9 mouse cellular contexts compared by ENCODE assay signal in the genomic region with DNA sequence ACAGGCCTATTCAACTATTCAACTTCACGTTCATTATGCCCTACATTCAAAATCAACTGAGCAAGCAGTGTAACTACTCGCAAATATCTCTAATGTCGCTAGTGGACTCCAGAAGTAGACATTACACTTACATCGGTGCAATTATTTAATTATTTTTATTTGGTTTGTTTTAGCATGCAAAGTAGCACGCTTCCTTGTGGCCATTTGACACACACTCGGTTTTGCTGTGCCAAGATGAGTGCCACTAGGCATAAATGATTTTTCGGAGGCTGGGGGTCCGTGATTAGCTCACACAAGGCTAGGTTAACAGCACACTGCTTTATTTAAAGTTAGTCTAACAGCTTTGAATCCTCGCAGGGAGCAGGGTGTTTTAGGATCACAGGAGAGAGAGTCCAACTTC. TPM values are rescaled to one million over a fixed set of nuclear protein-coding genes. Genes with fewer than 3 reads are reported as not detected.
A peak's percentile ranks its signal among the peaks of the same experiment; 100 is the strongest.
DNase-seq lines count a peak whose midpoint lies in the region; ATAC-seq and TF ChIP-seq lines count a peak whose summit lies in the region.
"Had no signal": no experiment of that assay in that cellular context is flagged by ENCODE, and none has a peak within 500 bp of the region (broad histone marks: within the 10 kb centered on the region; RNA-seq: fewer than 3 reads in every experiment).

No protein-coding gene starts in this region.

- H3K9ac ChIP-seq in kidney, embryonic 16.5 days (replicated peaks; ENCODE audit: low read length): peak overlapping the region; percentile 76
- peak overlapping the region; percentile 63 for H3K9ac ChIP-seq in hindbrain, embryonic 15.5 days

- H3K27ac ChIP-seq in kidney, embryonic 16.5 days (ENCODE audit: low read length): peak overlapping the region; percentile 84
- peak overlapping the region; percentile 49 for H3K27ac ChIP-seq in bone marrow macrophage, adult 2 months (ENCODE audit: insufficient read depth, low read depth, low read length)
- H3K27ac ChIP-seq in hindbrain, embryonic 15.5 days (replicated peaks): peak overlapping the region; percentile 85
- H3K27ac ChIP-seq in midbrain, embryonic 10.5 days (replicated peaks): peak overlapping the region; percentile 85

- no peak for TF ChIP-seq CTCF in bone marrow macrophage, adult 2 months (IDR thresholded peaks at IDR 0.05; ENCODE audit: low read depth, low read length)

- no peaks in the 10 kb centered on the region for H3K27me3 ChIP-seq in kidney, embryonic 16.5 days (ENCODE audit: insufficient read depth, low read length)
- H3K27me3 ChIP-seq in hindbrain, embryonic 15.5 days: no peaks in the 10 kb centered on the region
- no peaks in the 10 kb centered on the region for H3K27me3 ChIP-seq in midbrain, embryonic 10.5 days (ENCODE audit: low read depth, poor library complexity, severe bottlenecking)

- H3K36me3 ChIP-seq in kidney, embryonic 16.5 days (ENCODE audit: insufficient read depth, low read length): peaks cover 3% of the 10 kb centered on the region; the same call in 1 of the 2 replicates
- H3K36me3 ChIP-seq in hindbrain, embryonic 15.5 days: no peaks in the 10 kb centered on the region
- 0 out of 2 replicates have a peak, but pooled peaks cover 4% of the 10 kb centered on the region for H3K36me3 ChIP-seq in midbrain, embryonic 10.5 days

- H3K9me3 ChIP-seq in kidney, embryonic 16.5 days (ENCODE audit: low read length): no peaks in the 10 kb centered on the region
- H3K9me3 ChIP-seq in hindbrain, embryonic 15.5 days: no peaks in the 10 kb centered on the region
- no peaks in the 10 kb centered on the region for H3K9me3 ChIP-seq in midbrain, embryonic 10.5 days (replicated peaks)

- no peak; the same call in 1 of the 2 replicates for ATAC-seq in kidney, embryonic 16.5 days (ENCODE audit: low FRiP score, low TSS enrichment)
- ATAC-seq in hindbrain, embryonic 15.5 days (ENCODE audit: low FRiP score, low read depth): no peak

- H3K4me3 ChIP-seq in kidney, embryonic 16.5 days (ENCODE audit: low read length): peak overlapping the region; percentile 72
- H3K4me3 ChIP-seq in bone marrow macrophage, adult 2 months (ENCODE audit: insufficient read depth, low read length): peak overlapping the region; percentile 84
- H3K4me3 ChIP-seq in hindbrain, embryonic 15.5 days: peak overlapping the region; percentile 59
- peak overlapping the region; percentile 72 for H3K4me3 ChIP-seq in midbrain, embryonic 10.5 days

- no peaks in the 10 kb centered on the region for H3K4me1 ChIP-seq in kidney, embryonic 16.5 days (ENCODE audit: insufficient read depth, low read length)
- H3K4me1 ChIP-seq in bone marrow macrophage, adult 2 months (ENCODE audit: control insufficient read depth, insufficient read depth, low read length): peaks cover 4% of the 10 kb centered on the region
- no peaks in the 10 kb centered on the region for H3K4me1 ChIP-seq in hindbrain, embryonic 15.5 days (replicated peaks)
- H3K4me1 ChIP-seq in midbrain, embryonic 10.5 days: peaks cover 6% of the 10 kb centered on the region; the same call in 1 of the 2 replicates

- DNase-seq in kidney, adult 8-10 months: no peak
- no peak for DNase-seq in midbrain, embryonic 10.5 days (ENCODE audit: low spot score)
- no peak for DNase-seq in adrenal gland, postnatal 14 days
- DNase-seq in gastrocnemius, adult 8-10 months (ENCODE audit: low spot score in 2 of 2): no peak
- no peak for DNase-seq in layer of hippocampus, adult 18-20 months (ENCODE audit: low spot score in 2 of 2)

- H3K4me2 ChIP-seq in kidney, embryonic 16.5 days (replicated peaks; ENCODE audit: low read depth, low read length): peak overlapping the region; percentile 62
- peak overlapping the region; percentile 85 for H3K4me2 ChIP-seq in hindbrain, embryonic 15.5 days

- WGBS in kidney, embryonic 16.5 days: 26% methylated on average over 9 of the region's 9 CpGs
- 20% methylated on average over 9 of the region's 9 CpGs for WGBS in hindbrain, embryonic 15.5 days
- WGBS in midbrain, embryonic 10.5 days: 36% methylated on average over 9 of the region's 9 CpGs

- no peak for TF ChIP-seq POLR2A in bone marrow macrophage, adult 2 months (IDR thresholded peaks at IDR 0.05; ENCODE audit: borderline replicate concordance, low read depth, low read length)

RNA-seq across cellular contexts. Expression of a gene that starts 0.4 kb away (rescaled TPM):
- polyA plus RNA-seq in kidney, embryonic 16.5 days (2015; fragmentation: Nextera tagmentation; extraction: Ambion mirVana): 47.7 and 53.3 TPM in 2 replicates
- polyA plus RNA-seq in bone marrow macrophage, adult 2 months (2012; ENCODE audit: insufficient read depth, insufficient read length, missing spikeins): 20.2 and 34.8 TPM in 2 replicates
- polyA plus RNA-seq in hindbrain, embryonic 15.5 days (2015; fragmentation: Nextera tagmentation; extraction: Ambion mirVana): 42.2 and 44.6 TPM in 2 replicates
- polyA plus RNA-seq in midbrain, embryonic 10.5 days (2016; fragmentation: Nextera tagmentation; extraction: Ambion mirVana): 61.2 and 65.3 TPM in 2 replicates
- total RNA-seq in adrenal gland, postnatal 14 days (2021): 22.8 and 29.6 TPM in 2 replicates
- total RNA-seq in gastrocnemius, adult 8-10 months (2022): 10 to 100 TPM; 12.5 to 17.2 (median 14.0) TPM
- 10 to 100 TPM; 22.7 to 23.6 TPM for total RNA-seq in layer of hippocampus, adult 18-20 months (2021)

RNA-seq across cellular contexts. Expression of a gene that starts 34.7 kb away (rescaled TPM):
- polyA plus RNA-seq in kidney, embryonic 16.5 days (2015; fragmentation: Nextera tagmentation; extraction: Ambion mirVana): 6.2 and 6.3 TPM in 2 replicates
- not detected in 2 replicates for polyA plus RNA-seq in bone marrow macrophage, adult 2 months (2012; ENCODE audit: insufficient read depth, insufficient read length, missing spikeins)
- not detected in 2 replicates for polyA plus RNA-seq in hindbrain, embryonic 15.5 days (2015; fragmentation: Nextera tagmentation; extraction: Ambion mirVana)
- polyA plus RNA-seq in midbrain, embryonic 10.5 days (2016; fragmentation: Nextera tagmentation; extraction: Ambion mirVana): 0.15 TPM in 1 of 2 replicates, not detected in the other
- total RNA-seq in adrenal gland, postnatal 14 days (2021): not detected in 2 replicates
- total RNA-seq in gastrocnemius, adult 8-10 months (2022): not detected
- total RNA-seq in layer of hippocampus, adult 18-20 months (2021): not detected
- total RNA-seq: adrenal gland, postnatal 36 days had no signal
